Mouse (Mus musculus): Measurements from ENCODE around the gene Gm20388. TPM values are rescaled to one million over a fixed set of nuclear protein-coding genes. Genes with fewer than 3 reads are reported as not detected.

Gene Gm20388
- polyA plus RNA-seq, 1 experiment from 2014 or later: not detected

- ATAC-seq (ENCODE audit: insufficient number of reproducible peaks, insufficient read depth, low FRiP score, low TSS enrichment, low read depth): no peak
- H3K4me3 ChIP-seq: no peak overlapping the region
- H3K36me3 ChIP-seq: no peaks in the 10 kb centered on the region
- no peaks in the 10 kb centered on the region for H3K27me3 ChIP-seq
- H3K9me3 ChIP-seq: no peaks in the 10 kb centered on the region
- H3K4me1 ChIP-seq: peaks cover 48% of the 10 kb centered on the region
- H3K27ac ChIP-seq: no peak overlapping the region
- no peak overlapping the region for H3K4me2 ChIP-seq
- no peak overlapping the region for H3K9ac ChIP-seq
- WGBS: 81% methylated on average over 3 of the region's 3 CpGs
Measured at GRCm38 (mm10) chr8:122935912-122936311, 3025.3 kb downstream of the Gm20388 start.

GRCm38 (mm10) chr8:122937545-122938053 is 3027.0 kb downstream of the Gm20388 start:
- no peaks in the 10 kb centered on the region for H3K36me3 ChIP-seq
- ATAC-seq (ENCODE audit: insufficient number of reproducible peaks, insufficient read depth, low FRiP score, low TSS enrichment, low read depth): no peak
- H3K27me3 ChIP-seq: no peaks in the 10 kb centered on the region
- H3K27ac ChIP-seq: no peak overlapping the region
- H3K4me3 ChIP-seq: no peak overlapping the region
- H3K4me2 ChIP-seq: no peak overlapping the region
- H3K4me1 ChIP-seq: peaks cover 38% of the 10 kb centered on the region
- H3K9ac ChIP-seq: no peak overlapping the region
- 85% methylated on average over 2 of the region's 2 CpGs for WGBS
- no peaks in the 10 kb centered on the region for H3K9me3 ChIP-seq

- Histone ChIP-seq H3K27me3 (no peaks in the 10 kb centered on the region), H3K4me1 (peaks cover 34% of the 10 kb centered on the region), H3K4me3 (no peak overlapping the region), H3K36me3 (no peaks in the 10 kb centered on the region), H3K9ac (no peak overlapping the region), H3K9me3 (no peaks in the 10 kb centered on the region), H3K4me2 (no peak overlapping the region), H3K27ac (no peak overlapping the region)
- ATAC-seq (ENCODE audit: insufficient number of reproducible peaks, insufficient read depth, low FRiP score, low TSS enrichment, low read depth): no peak
- 47% methylated on average over 3 of the region's 3 CpGs for WGBS
Measured at GRCm38 (mm10) chr8:122938170-122938569, 3027.5 kb downstream of the Gm20388 start.

- Histone ChIP-seq H3K9me3 (no peaks in the 10 kb centered on the region), H3K36me3 (no peaks in the 10 kb centered on the region), H3K27me3 (no peaks in the 10 kb centered on the region), H3K4me2 (no peak overlapping the region), H3K4me1 (peaks cover 33% of the 10 kb centered on the region), H3K9ac (no peak overlapping the region), H3K27ac (no peak overlapping the region), H3K4me3 (no peak overlapping the region)
- WGBS: 44% methylated on average over 4 of the region's 4 CpGs
- no peak for ATAC-seq (ENCODE audit: insufficient number of reproducible peaks, insufficient read depth, low FRiP score, low TSS enrichment, low read depth)
Measured at GRCm38 (mm10) chr8:122938591-122938990, 3027.9 kb downstream of the Gm20388 start.

GRCm38 (mm10) chr8:122942803-122943713 is 3032.4 kb downstream of the Gm20388 start:
- H3K27ac ChIP-seq: no peak overlapping the region
- H3K4me3 ChIP-seq: no peak overlapping the region
- no peaks in the 10 kb centered on the region for H3K27me3 ChIP-seq
- H3K4me1 ChIP-seq: peaks cover 21% of the 10 kb centered on the region
- H3K9ac ChIP-seq: no peak overlapping the region
- ATAC-seq (ENCODE audit: insufficient number of reproducible peaks, insufficient read depth, low FRiP score, low TSS enrichment, low read depth): no peak
- no peaks in the 10 kb centered on the region for H3K9me3 ChIP-seq
- no peaks in the 10 kb centered on the region for H3K36me3 ChIP-seq
- H3K4me2 ChIP-seq: no peak overlapping the region
- WGBS: 74% methylated on average over 9 of the region's 9 CpGs

- no peaks in the 10 kb centered on the region for H3K27me3 ChIP-seq
- H3K9ac ChIP-seq: no peak overlapping the region
- no peak overlapping the region for H3K27ac ChIP-seq
- ATAC-seq (ENCODE audit: insufficient number of reproducible peaks, insufficient read depth, low FRiP score, low TSS enrichment, low read depth): no peak
- H3K36me3 ChIP-seq: no peaks in the 10 kb centered on the region
- H3K4me2 ChIP-seq: no peak overlapping the region
- no peak overlapping the region for H3K4me3 ChIP-seq
- peaks cover 16% of the 10 kb centered on the region for H3K4me1 ChIP-seq
- H3K9me3 ChIP-seq: no peaks in the 10 kb centered on the region
- 68% methylated on average over 2 of the region's 2 CpGs for WGBS
Measured at GRCm38 (mm10) chr8:122945775-122946174, 3035.1 kb downstream of the Gm20388 start.

DNA sequence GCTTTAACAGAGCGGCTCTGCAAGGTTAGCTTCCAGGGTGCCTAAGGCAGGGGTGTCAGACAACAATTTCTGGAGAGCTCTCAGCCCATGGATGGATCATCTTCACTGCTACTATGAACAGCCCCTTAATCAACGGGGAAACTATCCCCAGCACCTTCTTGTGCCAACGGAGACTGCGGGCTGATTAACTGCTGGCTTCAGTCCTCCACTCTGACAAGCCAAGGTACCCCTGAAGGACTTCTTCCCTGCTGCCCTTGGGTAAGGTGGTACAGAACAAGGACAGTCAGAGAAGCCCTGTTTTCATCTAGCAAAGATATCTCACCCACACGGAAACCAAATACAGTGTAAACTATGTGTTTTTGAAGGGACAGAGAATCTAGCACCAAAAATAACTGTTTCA is 3039.1 kb downstream of the Gm20388 start:
- Histone ChIP-seq H3K27ac (no peak overlapping the region), H3K36me3 (no peaks in the 10 kb centered on the region), H3K4me2 (no peak overlapping the region), H3K4me3 (no peak overlapping the region), H3K4me1 (peaks cover 18% of the 10 kb centered on the region), H3K9me3 (no peaks in the 10 kb centered on the region), H3K27me3 (no peaks in the 10 kb centered on the region), H3K9ac (no peak overlapping the region)
- no peak for ATAC-seq (ENCODE audit: insufficient number of reproducible peaks, insufficient read depth, low FRiP score, low TSS enrichment, low read depth)
- WGBS: 80% methylated on average over 5 of the region's 5 CpGs

DNA sequence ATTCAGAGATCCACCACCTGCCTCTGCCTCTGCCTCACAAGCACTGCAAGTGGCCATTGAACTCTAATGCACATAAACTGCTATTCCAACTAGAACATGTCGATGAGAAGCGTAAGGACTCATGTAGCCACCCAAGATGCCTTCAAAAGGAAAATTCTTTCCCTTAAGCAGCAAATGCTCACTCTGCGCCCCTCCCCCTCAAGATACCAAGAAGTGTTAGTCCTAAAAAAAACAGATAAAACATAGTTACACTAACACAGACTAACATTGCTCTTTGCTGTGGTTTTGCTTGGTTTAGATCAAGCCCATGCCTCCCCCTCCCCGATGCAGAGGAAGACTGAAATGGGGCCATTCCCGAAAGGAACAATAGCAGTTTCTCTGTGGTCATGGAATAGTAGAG is 3040.8 kb downstream of the Gm20388 start:
- Histone ChIP-seq H3K4me3 (no peak overlapping the region), H3K27me3 (no peaks in the 10 kb centered on the region), H3K4me2 (no peak overlapping the region), H3K9ac (no peak overlapping the region), H3K4me1 (peaks cover 27% of the 10 kb centered on the region), H3K27ac (no peak overlapping the region), H3K9me3 (no peaks in the 10 kb centered on the region), H3K36me3 (no peaks in the 10 kb centered on the region)
- WGBS: 84% methylated on average over 5 of the region's 5 CpGs
- no peak for ATAC-seq (ENCODE audit: insufficient number of reproducible peaks, insufficient read depth, low FRiP score, low TSS enrichment, low read depth)

DNA sequence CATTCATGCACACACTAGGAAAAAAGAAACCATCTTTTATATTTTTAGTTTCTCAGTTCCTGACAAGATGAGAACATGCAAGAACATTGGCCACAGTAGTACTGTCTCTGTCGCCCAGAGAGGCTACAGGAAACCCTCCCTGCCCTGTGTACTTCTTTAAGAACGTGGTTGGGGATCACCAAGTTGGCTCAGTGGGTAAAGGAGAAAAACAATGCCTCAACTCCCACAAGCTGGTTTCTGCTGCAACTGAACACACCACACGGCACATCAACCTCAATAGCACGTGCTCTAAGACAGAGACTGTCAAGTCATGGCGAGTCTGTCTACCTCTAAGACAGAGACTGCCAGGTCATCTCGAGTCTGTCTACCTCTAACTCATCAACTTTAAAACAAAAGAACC is 3042.4 kb downstream of the Gm20388 start:
- no peak overlapping the region for H3K9ac ChIP-seq
- no peak overlapping the region for H3K27ac ChIP-seq
- H3K27me3 ChIP-seq: no peaks in the 10 kb centered on the region
- no peak overlapping the region for H3K4me2 ChIP-seq
- no peaks in the 10 kb centered on the region for H3K36me3 ChIP-seq
- ATAC-seq (ENCODE audit: insufficient number of reproducible peaks, insufficient read depth, low FRiP score, low TSS enrichment, low read depth): no peak
- WGBS: 89% methylated on average over 6 of the region's 6 CpGs
- no peak overlapping the region for H3K4me3 ChIP-seq
- H3K4me1 ChIP-seq: peaks cover 33% of the 10 kb centered on the region
- no peaks in the 10 kb centered on the region for H3K9me3 ChIP-seq

GRCm38 (mm10) chr8:122954090-122954799 is 3043.6 kb downstream of the Gm20388 start:
- no peak for ATAC-seq (ENCODE audit: insufficient number of reproducible peaks, insufficient read depth, low FRiP score, low TSS enrichment, low read depth)
- H3K9ac ChIP-seq: no peak overlapping the region
- H3K4me2 ChIP-seq: no peak overlapping the region
- H3K36me3 ChIP-seq: no peaks in the 10 kb centered on the region
- no peak overlapping the region for H3K4me3 ChIP-seq
- WGBS: 83% methylated on average over 3 of the region's 3 CpGs
- no peak overlapping the region for H3K27ac ChIP-seq
- no peaks in the 10 kb centered on the region for H3K9me3 ChIP-seq
- H3K4me1 ChIP-seq: peaks cover 29% of the 10 kb centered on the region
- no peaks in the 10 kb centered on the region for H3K27me3 ChIP-seq

DNA sequence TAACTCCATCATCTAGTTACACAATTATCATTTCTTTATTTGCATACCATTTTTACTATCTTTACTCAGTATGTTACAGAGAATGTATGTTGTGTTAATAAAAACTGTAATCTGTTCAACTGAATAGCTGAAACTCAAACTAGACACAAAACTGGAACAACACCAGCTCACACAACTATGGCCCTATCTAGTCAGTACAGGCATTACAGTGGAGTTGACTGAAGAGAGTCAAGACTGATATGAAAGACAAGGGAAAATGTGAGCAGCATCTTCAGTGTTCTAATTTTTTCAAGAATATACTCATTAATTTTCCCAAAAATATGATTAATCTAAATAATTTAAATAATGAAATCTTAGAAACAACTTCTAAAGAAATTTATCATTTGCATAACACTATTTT is 3044.6 kb downstream of the Gm20388 start:
- no peak overlapping the region for H3K4me2 ChIP-seq
- no peak overlapping the region for H3K4me3 ChIP-seq
- no peak for ATAC-seq (ENCODE audit: insufficient number of reproducible peaks, insufficient read depth, low FRiP score, low TSS enrichment, low read depth)
- H3K4me1 ChIP-seq: peaks cover 21% of the 10 kb centered on the region
- H3K36me3 ChIP-seq: no peaks in the 10 kb centered on the region
- H3K27me3 ChIP-seq: no peaks in the 10 kb centered on the region
- H3K27ac ChIP-seq: no peak overlapping the region
- H3K9ac ChIP-seq: no peak overlapping the region
- no peaks in the 10 kb centered on the region for H3K9me3 ChIP-seq

DNA sequence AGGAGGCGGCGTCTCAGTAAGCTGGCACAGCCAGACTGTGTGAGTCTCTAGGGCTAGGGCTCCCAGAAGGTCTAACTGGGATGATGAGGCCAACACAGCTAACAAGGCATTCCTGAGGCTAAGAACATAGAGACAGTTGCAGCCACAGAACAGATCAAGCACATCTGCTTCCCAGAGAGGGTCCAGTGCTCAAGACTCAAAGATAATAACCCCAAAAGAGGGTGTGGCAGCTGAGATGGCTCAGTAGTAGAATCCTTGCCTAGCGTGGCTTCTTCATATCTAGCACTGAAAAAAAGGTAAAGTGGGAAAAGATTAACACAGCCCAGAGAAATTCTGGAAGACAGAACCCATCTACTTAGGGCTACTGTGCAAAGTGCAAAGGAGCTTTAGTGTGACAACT is 3045.4 kb downstream of the Gm20388 start:
- Histone ChIP-seq H3K9me3 (no peaks in the 10 kb centered on the region), H3K4me3 (no peak overlapping the region), H3K4me1 (peaks cover 29% of the 10 kb centered on the region), H3K9ac (no peak overlapping the region), H3K27ac (no peak overlapping the region), H3K36me3 (no peaks in the 10 kb centered on the region), H3K27me3 (no peaks in the 10 kb centered on the region), H3K4me2 (no peak overlapping the region)
- ATAC-seq (ENCODE audit: insufficient number of reproducible peaks, insufficient read depth, low FRiP score, low TSS enrichment, low read depth): no peak
- 86% methylated on average over 3 of the region's 3 CpGs for WGBS
